ENCODE assay signal across 9 mouse cellular contexts in genomic region chrX:77794962-77795857, GRCm38 (mm10). TPM values are rescaled to one million over a fixed set of nuclear protein-coding genes. Genes with fewer than 3 reads are reported as not detected.
DNase-seq lines count a peak whose midpoint lies in the region; ATAC-seq and TF ChIP-seq lines count a peak whose summit lies in the region.
"Had no signal": no experiment of that assay in that cellular context is flagged by ENCODE, and none has a peak within 500 bp of the region (broad histone marks: within the 10 kb centered on the region; RNA-seq: fewer than 3 reads in every experiment).

No protein-coding gene starts in this region.

- H3K36me3 ChIP-seq in G1E (replicated peaks) = peaks cover 5% of the 10 kb centered on the region
- H3K36me3 ChIP-seq in kidney, embryonic 14.5 days (ENCODE audit: control insufficient read depth, insufficient read depth, low read length) = no peaks in the 10 kb centered on the region

- no peaks in the 10 kb centered on the region for H3K27me3 ChIP-seq in G1E (ENCODE audit: insufficient read depth, low read length)
- H3K27me3 ChIP-seq in kidney, embryonic 14.5 days (ENCODE audit: control insufficient read depth, insufficient read depth, low read length) = no peaks in the 10 kb centered on the region

- no peak overlapping the region for H3K27ac ChIP-seq in kidney, embryonic 14.5 days (ENCODE audit: low read depth, low read length)

- intact Hi-C loops in heart, postnatal 25 days (cut with DNase I) = loop anchor here (10.0 kb wide), 1 partner anchor 360 kb away; no protein-coding TSS in a partner anchor
- intact Hi-C loops in gastrocnemius, postnatal 14 days (cut with DNase I; ENCODE audit: low total_unique reads) = no loop called here

- DNase-seq in heart, adult 8-10 months (ENCODE audit: low spot score) = peak; percentile 20
- DNase-seq in heart, postnatal 25 days (ENCODE audit: low spot score) = no peak
- peak; percentile 36 for DNase-seq in G1E (ENCODE audit: low spot score)
- DNase-seq in cerebellum, adult 9-11 months = peak; percentile 68
- peak; percentile 10 for DNase-seq in gastrocnemius, postnatal 14 days
- DNase-seq in lung, postnatal 14 days = peak; percentile 14
- peak; percentile 15 for DNase-seq in right cerebral cortex, postnatal 14 days

- H3K4me1 ChIP-seq in G1E (ENCODE audit: insufficient read depth, low read depth, low read length) = peaks cover 14% of the 10 kb centered on the region; the same call in 1 of the 2 replicates
- no peaks in the 10 kb centered on the region for H3K4me1 ChIP-seq in kidney, embryonic 14.5 days (ENCODE audit: control insufficient read depth, insufficient read depth, low read length)

- no peaks in the 10 kb centered on the region for H3K9me3 ChIP-seq in G1E (replicated peaks)
- H3K9me3 ChIP-seq in kidney, embryonic 14.5 days (ENCODE audit: control insufficient read depth, low read length) = no peaks in the 10 kb centered on the region

- H3K9ac ChIP-seq in kidney, embryonic 14.5 days (ENCODE audit: low read depth, low read length) = peak overlapping the region; percentile 64

- H3K4me3 ChIP-seq in G1E (ENCODE audit: low read depth, low read length) = peak overlapping the region; percentile 77
- H3K4me3 ChIP-seq in kidney, embryonic 14.5 days (ENCODE audit: low read length) = peak overlapping the region; percentile 56

- 25% methylated on average over 61 of the region's 61 CpGs for WGBS in kidney, embryonic 14.5 days

- TF ChIP-seq CTCF in G1E (IDR thresholded peaks at IDR 0.05; ENCODE audit: low read depth, low read length) = no peak

- peak; percentile 9; the same call in 1 of the 2 replicates for ATAC-seq in G1E (ENCODE audit: extremely low read depth, insufficient number of reproducible peaks, low FRiP score, poor library complexity, severe bottlenecking)
- peak; percentile 71 for ATAC-seq in kidney, embryonic 14.5 days (ENCODE audit: low FRiP score, low TSS enrichment)

- peak overlapping the region; percentile 51 for H3K4me2 ChIP-seq in kidney, embryonic 14.5 days (replicated peaks; ENCODE audit: low read depth, low read length)

RNA-seq across cellular contexts. Expression of gene Prkx, which starts 0.9 kb away (rescaled TPM):
- total RNA-seq in heart, adult 8-10 months (2022) = 10 to 100 TPM; 11.6 to 15.6 (median 14.5) TPM
- 10 to 100 TPM; 14.9 to 15.4 TPM for total RNA-seq in heart, postnatal 25 days (2021)
- total RNA-seq in G1E (2014; fragmentation: Nextera tagmentation) (21.4 and 22.4 TPM in 2 replicates), G1E (2017) (11.7 and 11.8 TPM in 2 replicates)
- 8.3 and 9.6 TPM in 2 replicates for polyA plus RNA-seq in G1E (2012)
- total RNA-seq in gastrocnemius, postnatal 14 days (2021) = 1 to 10 TPM; 4.9 to 5.3 TPM
- polyA plus RNA-seq in kidney, embryonic 14.5 days (2014; fragmentation: Nextera tagmentation; extraction: Ambion mirVana) = 12.6 and 16.7 TPM in 2 replicates

RNA-seq across cellular contexts. Expression of gene Pbsn, which starts 58.2 kb away (rescaled TPM):
- total RNA-seq in heart, adult 8-10 months (2022) = not detected
- total RNA-seq in heart, postnatal 25 days (2021) = not detected
- total RNA-seq in G1E (2014; fragmentation: Nextera tagmentation) = not detected in 2 replicates
- total RNA-seq in G1E (2017) = not detected in 2 replicates
- polyA plus RNA-seq in G1E (2012) = not detected in 2 replicates
- not detected for total RNA-seq in gastrocnemius, postnatal 14 days (2021)
- polyA plus RNA-seq in kidney, embryonic 14.5 days (2014; fragmentation: Nextera tagmentation; extraction: Ambion mirVana) = not detected in 2 replicates
- total RNA-seq: layer of hippocampus, adult 18-20 months had no signal
